Mouse (Mus musculus): ENCODE measurements around the gene Cyb561. TPM values are rescaled to one million over a fixed set of nuclear protein-coding genes. Genes with fewer than 3 reads are reported as not detected.

Cyb561 gene
- polyA plus RNA-seq, 1 experiment from 2014 or later = 42.2 TPM

GRCm38 (mm10) chr11:105974593-105974992 lies 21.5 kb upstream of the Cyb561 start:
- H3K36me3 ChIP-seq = no peaks in the 10 kb centered on the region
- H3K27me3 ChIP-seq (replicated peaks) = peaks cover 20% of the 10 kb centered on the region
- no peak overlapping the region for H3K27ac ChIP-seq (replicated peaks)
- no peak overlapping the region for H3K9ac ChIP-seq (replicated peaks)
- H3K4me2 ChIP-seq = no peak overlapping the region
- no peak overlapping the region for H3K4me3 ChIP-seq (replicated peaks)
- no peak for ATAC-seq (ENCODE audit: low FRiP score)
- no peaks in the 10 kb centered on the region for H3K9me3 ChIP-seq (replicated peaks)
- WGBS = 87% methylated on average over 6 of the region's 6 CpGs
- H3K4me1 ChIP-seq = no peaks in the 10 kb centered on the region

- Histone ChIP-seq H3K4me3 (replicated peaks) (no peak overlapping the region), H3K9ac (replicated peaks) (no peak overlapping the region), H3K27me3 (replicated peaks) (peaks cover 46% of the 10 kb centered on the region), H3K36me3 (no peaks in the 10 kb centered on the region), H3K4me2 (no peak overlapping the region; the same call in 1 of the 2 replicates), H3K4me1 (peaks cover 18% of the 10 kb centered on the region), H3K9me3 (replicated peaks) (no peaks in the 10 kb centered on the region), H3K27ac (replicated peaks) (no peak overlapping the region)
- no peak for ATAC-seq (ENCODE audit: low FRiP score)
- 65% methylated on average over 1 of the region's 1 CpGs for WGBS
Measured at GRCm38 (mm10) chr11:105969516-105969915, 16.4 kb upstream of the Cyb561 start.

GRCm38 (mm10) chr11:105968948-105969347 lies 15.8 kb upstream of the Cyb561 start:
- H3K9me3 ChIP-seq (replicated peaks) = no peaks in the 10 kb centered on the region
- H3K4me1 ChIP-seq = peaks cover 18% of the 10 kb centered on the region
- H3K27ac ChIP-seq (replicated peaks) = no peak overlapping the region
- peak overlapping the region; percentile 51 for H3K4me3 ChIP-seq (replicated peaks)
- no peak for ATAC-seq (ENCODE audit: low FRiP score)
- 51% methylated on average over 10 of the region's 10 CpGs for WGBS
- H3K36me3 ChIP-seq = no peaks in the 10 kb centered on the region
- no peak overlapping the region for H3K9ac ChIP-seq (replicated peaks)
- peaks cover 46% of the 10 kb centered on the region for H3K27me3 ChIP-seq (replicated peaks)
- H3K4me2 ChIP-seq = peak overlapping the region; percentile 90

GRCm38 (mm10) chr11:105967741-105968574 lies 14.8 kb upstream of the Cyb561 start, which contains the start of gene Ace:
Gene Ace, plus strand, starts transcription at chr11:105967945.
- H3K9ac ChIP-seq (replicated peaks) = peak within 1 kb of the TSS; percentile 51
- H3K4me3 ChIP-seq (replicated peaks) = peak within 1 kb of the TSS; percentile 51
- H3K27ac ChIP-seq (replicated peaks) = peak within 1 kb of the TSS; percentile 1; the same call in 1 of the 2 replicates
- under 1% methylated on average over 72 of the region's 76 CpGs for WGBS
- peak; percentile 78 for ATAC-seq (ENCODE audit: low FRiP score)
- peak within 1 kb of the TSS; percentile 90 for H3K4me2 ChIP-seq
- H3K4me1 ChIP-seq = peaks cover 18% of the 10 kb centered on the region
- no peaks in the 10 kb centered on the region for H3K36me3 ChIP-seq
- peaks cover 46% of the 10 kb centered on the region for H3K27me3 ChIP-seq (replicated peaks)
- H3K9me3 ChIP-seq (replicated peaks) = no peaks in the 10 kb centered on the region

GRCm38 (mm10) chr11:105966288-105966687 lies 13.2 kb upstream of the Cyb561 start:
- Histone ChIP-seq H3K4me3 (replicated peaks) (no peak overlapping the region), H3K4me1 (peaks cover 18% of the 10 kb centered on the region), H3K4me2 (no peak overlapping the region), H3K27ac (replicated peaks) (no peak overlapping the region), H3K9me3 (replicated peaks) (no peaks in the 10 kb centered on the region), H3K27me3 (replicated peaks) (peaks cover 46% of the 10 kb centered on the region), H3K36me3 (no peaks in the 10 kb centered on the region), H3K9ac (replicated peaks) (no peak overlapping the region)
- no peak for ATAC-seq (ENCODE audit: low FRiP score)
- 80% methylated on average over 4 of the region's 4 CpGs for WGBS

GRCm38 (mm10) chr11:105964691-105965090 lies 11.6 kb upstream of the Cyb561 start:
- ATAC-seq (ENCODE audit: low FRiP score) = no peak
- no peaks in the 10 kb centered on the region for H3K9me3 ChIP-seq (replicated peaks)
- 70% methylated on average over 5 of the region's 5 CpGs for WGBS
- no peak overlapping the region for H3K4me2 ChIP-seq
- peaks cover 32% of the 10 kb centered on the region for H3K27me3 ChIP-seq (replicated peaks)
- H3K4me1 ChIP-seq = peaks cover 18% of the 10 kb centered on the region
- no peaks in the 10 kb centered on the region for H3K36me3 ChIP-seq
- no peak overlapping the region for H3K4me3 ChIP-seq (replicated peaks)
- H3K9ac ChIP-seq (replicated peaks) = no peak overlapping the region
- H3K27ac ChIP-seq (replicated peaks) = no peak overlapping the region

- no peaks in the 10 kb centered on the region for H3K36me3 ChIP-seq
- no peaks in the 10 kb centered on the region for H3K27me3 ChIP-seq (replicated peaks)
- no peak overlapping the region for H3K27ac ChIP-seq (replicated peaks)
- no peaks in the 10 kb centered on the region for H3K4me1 ChIP-seq
- no peak for ATAC-seq (ENCODE audit: low FRiP score)
- no peak overlapping the region for H3K4me2 ChIP-seq
- 44% methylated on average over 17 of the region's 17 CpGs for WGBS
- H3K4me3 ChIP-seq (replicated peaks) = no peak overlapping the region
- H3K9ac ChIP-seq (replicated peaks) = no peak overlapping the region
- no peaks in the 10 kb centered on the region for H3K9me3 ChIP-seq (replicated peaks)
Measured at GRCm38 (mm10) chr11:105959355-105959754, 6.2 kb upstream of the Cyb561 start.

- no peak for ATAC-seq (ENCODE audit: low FRiP score)
- H3K36me3 ChIP-seq = no peaks in the 10 kb centered on the region
- H3K9me3 ChIP-seq (replicated peaks) = no peaks in the 10 kb centered on the region
- no peak overlapping the region for H3K9ac ChIP-seq (replicated peaks)
- H3K27ac ChIP-seq (replicated peaks) = no peak overlapping the region
- no peaks in the 10 kb centered on the region for H3K27me3 ChIP-seq (replicated peaks)
- H3K4me1 ChIP-seq = no peaks in the 10 kb centered on the region
- H3K4me3 ChIP-seq (replicated peaks) = no peak overlapping the region
- WGBS = 55% methylated on average over 1 of the region's 1 CpGs
- no peak overlapping the region for H3K4me2 ChIP-seq
Measured at GRCm38 (mm10) chr11:105958566-105958965, 5.4 kb upstream of the Cyb561 start.

GRCm38 (mm10) chr11:105957501-105957900 lies 4.4 kb upstream of the Cyb561 start:
- no peak overlapping the region for H3K9ac ChIP-seq (replicated peaks)
- H3K4me3 ChIP-seq (replicated peaks) = no peak overlapping the region
- no peak overlapping the region for H3K4me2 ChIP-seq
- H3K9me3 ChIP-seq (replicated peaks) = no peaks in the 10 kb centered on the region
- no peaks in the 10 kb centered on the region for H3K4me1 ChIP-seq
- no peak for ATAC-seq (ENCODE audit: low FRiP score)
- no peaks in the 10 kb centered on the region for H3K36me3 ChIP-seq
- WGBS = 42% methylated on average over 6 of the region's 6 CpGs
- 0 out of 2 replicates have a peak, but pooled peaks cover 3% of the 10 kb centered on the region for H3K27me3 ChIP-seq (replicated peaks)
- H3K27ac ChIP-seq (replicated peaks) = no peak overlapping the region

- H3K36me3 ChIP-seq = no peaks in the 10 kb centered on the region
- no peak overlapping the region for H3K27ac ChIP-seq (replicated peaks)
- H3K9me3 ChIP-seq (replicated peaks) = no peaks in the 10 kb centered on the region
- H3K27me3 ChIP-seq (replicated peaks) = 0 out of 2 replicates have a peak, but pooled peaks cover 3% of the 10 kb centered on the region
- no peaks in the 10 kb centered on the region for H3K4me1 ChIP-seq
- no peak overlapping the region for H3K4me2 ChIP-seq
- 87% methylated on average over 28 of the region's 28 CpGs for WGBS
- no peak overlapping the region for H3K4me3 ChIP-seq (replicated peaks)
- no peak for ATAC-seq (ENCODE audit: low FRiP score)
- no peak overlapping the region for H3K9ac ChIP-seq (replicated peaks)
Measured at GRCm38 (mm10) chr11:105955815-105956430, 2.8 kb upstream of the Cyb561 start.

- Histone ChIP-seq H3K4me1 (no peaks in the 10 kb centered on the region), H3K9ac (replicated peaks) (no peak overlapping the region), H3K36me3 (no peaks in the 10 kb centered on the region), H3K27ac (replicated peaks) (no peak overlapping the region), H3K27me3 (replicated peaks) (0 out of 2 replicates have a peak, but pooled peaks cover 3% of the 10 kb centered on the region), H3K4me3 (replicated peaks) (no peak overlapping the region), H3K4me2 (no peak overlapping the region), H3K9me3 (replicated peaks) (no peaks in the 10 kb centered on the region)
- ATAC-seq (ENCODE audit: low FRiP score) = no peak
- 80% methylated on average over 6 of the region's 6 CpGs for WGBS
Measured at GRCm38 (mm10) chr11:105953402-105953801, 266 bp upstream of the Cyb561 start.

GRCm38 (mm10) chr11:105952111-105952510 lies 1.0 kb downstream of the Cyb561 start:
- ATAC-seq (ENCODE audit: low FRiP score) = no peak
- WGBS = 89% methylated on average over 9 of the region's 9 CpGs

More at GRCm38 (mm10) chr11:105952111-105952510, 1.0 kb downstream of the Cyb561 start:
- no peaks in the 10 kb centered on the region for H3K4me1 ChIP-seq
- H3K4me2 ChIP-seq = no peak overlapping the region
- H3K27ac ChIP-seq (replicated peaks) = no peak overlapping the region
- no peak overlapping the region for H3K4me3 ChIP-seq (replicated peaks)
- 0 out of 2 replicates have a peak, but pooled peaks cover 3% of the 10 kb centered on the region for H3K27me3 ChIP-seq (replicated peaks)
- no peak overlapping the region for H3K9ac ChIP-seq (replicated peaks)
- no peaks in the 10 kb centered on the region for H3K9me3 ChIP-seq (replicated peaks)
- H3K36me3 ChIP-seq = no peaks in the 10 kb centered on the region

All from neural tube, embryonic 15.5 days (tissue).